Mouse (Mus musculus): ENCODE results near the gene Irf6.

GRCm38 (mm10) chr1:193151134-193151533, 1.8 kb upstream of the Irf6 start:
- no peak for TF ChIP-seq POLR2A (IDR thresholded peaks at IDR 0.05; ENCODE audit: low read depth, low read length)
- no peak for TF ChIP-seq CTCF (IDR thresholded peaks at IDR 0.05; ENCODE audit: borderline replicate concordance, insufficient read depth, low read length)

All from embryonic fibroblast, embryonic 13.5 days (primary cell).